ENCODE assay signal across 8 mouse cellular contexts in genomic region chr2:128339061-128339642, GRCm38 (mm10).
A peak's percentile ranks its signal among the peaks of the same experiment; 100 is the strongest.
DNase-seq lines count a peak whose midpoint lies in the region; ATAC-seq and TF ChIP-seq lines count a peak whose summit lies in the region.

No protein-coding gene starts in this region.

- peaks cover 48% of the 10 kb centered on the region for H3K4me1 ChIP-seq in lung, embryonic 15.5 days
- H3K4me1 ChIP-seq in lung, adult 2 months (ENCODE audit: control insufficient read depth, insufficient read depth, low read length): peaks cover 15% of the 10 kb centered on the region
- peaks cover 17% of the 10 kb centered on the region for H3K4me1 ChIP-seq in heart, adult 2 months (ENCODE audit: control insufficient read depth, insufficient read depth, low read length)
- peaks cover 28% of the 10 kb centered on the region for H3K4me1 ChIP-seq in stomach, embryonic 14.5 days (ENCODE audit: control insufficient read depth, insufficient read depth, low read length)

- no peaks in the 10 kb centered on the region for H3K79me2 ChIP-seq in heart, adult 2 months (replicated peaks; ENCODE audit: control insufficient read depth, insufficient read depth, low read length)

- no peaks in the 10 kb centered on the region for H3K9me3 ChIP-seq in lung, embryonic 15.5 days
- no peaks in the 10 kb centered on the region for H3K9me3 ChIP-seq in stomach, embryonic 14.5 days (ENCODE audit: control insufficient read depth, low read depth, low read length)

- no peak for TF ChIP-seq POLR2A in lung, adult 2 months (IDR thresholded peaks at IDR 0.05; ENCODE audit: borderline replicate concordance, extremely low read depth, low read depth, low read length)
- TF ChIP-seq POLR2A in heart, adult 2 months (IDR thresholded peaks at IDR 0.05; ENCODE audit: insufficient read depth, low read depth, low read length): no peak

- H3K4me3 ChIP-seq in lung, embryonic 15.5 days: no peak overlapping the region
- H3K4me3 ChIP-seq in lung, adult 2 months (replicated peaks; ENCODE audit: extremely low read depth, low read depth, low read length): no peak overlapping the region
- H3K4me3 ChIP-seq in heart, adult 2 months: no peak overlapping the region
- no peak overlapping the region for H3K4me3 ChIP-seq in stomach, embryonic 14.5 days (ENCODE audit: low read depth, low read length)

- no peaks in the 10 kb centered on the region for H3K27me3 ChIP-seq in lung, embryonic 15.5 days
- no peaks in the 10 kb centered on the region for H3K27me3 ChIP-seq in heart, adult 2 months (ENCODE audit: control insufficient read depth, insufficient read depth, low read length)
- H3K27me3 ChIP-seq in stomach, embryonic 14.5 days (ENCODE audit: control insufficient read depth, insufficient read depth, low read length): no peaks in the 10 kb centered on the region

- H3K36me3 ChIP-seq in lung, embryonic 15.5 days: no peaks in the 10 kb centered on the region
- H3K36me3 ChIP-seq in heart, adult 2 months (ENCODE audit: control insufficient read depth, insufficient read depth, low read length): peaks cover 3% of the 10 kb centered on the region; the same call in 1 of the 2 replicates
- no peaks in the 10 kb centered on the region for H3K36me3 ChIP-seq in stomach, embryonic 14.5 days (ENCODE audit: control insufficient read depth, insufficient read depth, low read length)

- no peak for DNase-seq in lung, adult 2 months
- peak; percentile 61 to 67 for DNase-seq in heart, adult 2 months
- DNase-seq in kidney, postnatal 14 days: peak; percentile 52
- no peak for DNase-seq in cerebellum, postnatal 36 days
- no peak for DNase-seq in Muller cell, postnatal 12 days (ENCODE audit: inconsistent ontology term)
- DNase-seq in thymus, postnatal 10 days (ENCODE audit: low spot score in 2 of 2): no peak

- intact Hi-C loops in heart, adult 2 months (cut with DNase I): loop anchor here (5.0 kb wide), 1 partner anchor 152 kb away; no protein-coding TSS in a partner anchor

- peak overlapping the region; percentile 84 for H3K27ac ChIP-seq in lung, embryonic 15.5 days
- H3K27ac ChIP-seq in heart, adult 2 months: peak overlapping the region; percentile 94
- H3K27ac ChIP-seq in stomach, embryonic 14.5 days (ENCODE audit: low read length): peak overlapping the region; percentile 87; the same call in 1 of the 2 replicates

- no peak for TF ChIP-seq CTCF in lung, adult 2 months (IDR thresholded peaks at IDR 0.05; ENCODE audit: insufficient read depth, low read length)
- no peak for TF ChIP-seq CTCF in heart, adult 2 months (IDR thresholded peaks at IDR 0.05)

- TF ChIP-seq EP300 in heart, adult 2 months (IDR thresholded peaks at IDR 0.05; ENCODE audit: insufficient read depth, low read depth, low read length): no peak

- no peak overlapping the region for H3K9ac ChIP-seq in lung, embryonic 15.5 days
- peak overlapping the region; percentile 43 for H3K9ac ChIP-seq in heart, adult 2 months (ENCODE audit: low read depth, low read length)
- no peak overlapping the region for H3K9ac ChIP-seq in stomach, embryonic 14.5 days (replicated peaks; ENCODE audit: low read depth, low read length)

- peak overlapping the region; percentile 20; the same call in 1 of the 2 replicates for H3K4me2 ChIP-seq in lung, embryonic 15.5 days
- peak overlapping the region; percentile 4; the same call in 1 of the 2 replicates for H3K4me2 ChIP-seq in stomach, embryonic 14.5 days (replicated peaks; ENCODE audit: low read depth, low read length)

- 4% methylated on average over 8 of the region's 8 CpGs for WGBS in lung, embryonic 15.5 days
- 11% methylated on average over 8 of the region's 8 CpGs for WGBS in lung, adult 2 months
- 4% methylated on average over 8 of the region's 8 CpGs for WGBS in heart, adult 2 months
- WGBS in stomach, embryonic 14.5 days: 12% methylated on average over 8 of the region's 8 CpGs

- peak; percentile 20; the same call in 1 of the 2 replicates for ATAC-seq in lung, embryonic 15.5 days (ENCODE audit: borderline replicate concordance, extremely low read depth, low FRiP score, low TSS enrichment)
- ATAC-seq in stomach, embryonic 14.5 days (ENCODE audit: insufficient number of reproducible peaks, insufficient read depth, low FRiP score, low read depth): no peak

Comparison
In these comparisons a context has a peak if more than half of its experiments do, and no peak if none do; other contexts are left out.
1. DNase-seq: peak in heart, adult 2 months (2 of 2) and kidney, postnatal 14 days (single experiment); none in lung, adult 2 months (single experiment), cerebellum, postnatal 36 days (0 of 2), Muller cell, postnatal 12 days (single experiment) and thymus, postnatal 10 days (0 of 2).
2. Peak in every context shown above with its lines, with median percentiles within 50 percentile points of each other: H3K27ac ChIP-seq.